Mouse (Mus musculus) C2C12 (cell line): ENCODE results near the gene Phactr3. TPM values are rescaled to one million over a fixed set of nuclear protein-coding genes. Genes with fewer than 3 reads are reported as not detected.

ENCODE experiments used
- H3K27me3 ChIP-seq: one replicate; pipeline ENCODE4 v1.6.1; 2011; ENCODE audit not compliant: control insufficient read depth, insufficient read depth, insufficient read length
- H3K36me3 ChIP-seq: one replicate; pipeline ENCODE4 v1.6.1; 2011; ENCODE audit not compliant: control insufficient read depth, insufficient read depth
- H3K4me3 ChIP-seq: one replicate; pipeline ENCODE4 v1.5.1; 2011; ENCODE audit warnings: mild to moderate bottlenecking, control low read depth; ENCODE audit not compliant: poor library complexity, insufficient read depth, severe bottlenecking
- H3K79me2 ChIP-seq: one replicate; pipeline ENCODE4 v1.6.1; 2011; ENCODE audit not compliant: control insufficient read depth, insufficient read depth
- H3K79me3 ChIP-seq: one replicate; pipeline ENCODE4 v1.6.1; 2011; ENCODE audit warnings: low read depth, control low read depth
- H3ac ChIP-seq: one replicate; pipeline ENCODE3; 2011; ENCODE audit warnings: low read depth; ENCODE audit not compliant: control insufficient read depth, insufficient read length
- CEBPB ChIP-seq: IDR thresholded peaks from one replicate; pipeline ENCODE4 v1.6.1; 2011; ENCODE audit warnings: low read depth, mild to moderate bottlenecking, control low read depth, moderate library complexity
- CTCF ChIP-seq: IDR thresholded peaks from one replicate; pipeline ENCODE4 v1.5.1; 2011; ENCODE audit not compliant: control insufficient read depth, insufficient read depth, insufficient read length
- FOSL1 ChIP-seq: IDR thresholded peaks from one replicate; pipeline ENCODE4 v1.8.0; 2011; ENCODE audit warnings: mild to moderate bottlenecking, low read length; ENCODE audit not compliant: poor library complexity, insufficient read depth, severe bottlenecking
- MAX ChIP-seq: IDR thresholded peaks from one replicate; pipeline ENCODE4 v1.6.1; 2011; ENCODE audit warnings: mild to moderate bottlenecking, control low read depth
- MYOD1 ChIP-seq: IDR thresholded peaks from one replicate; pipeline ENCODE4 v1.6.1; 2011; ENCODE audit warnings: low read depth; ENCODE audit not compliant: control insufficient read depth, insufficient read length
- MYOG ChIP-seq: IDR thresholded peaks from one replicate; pipeline ENCODE4 v1.6.1; 2011; ENCODE audit not compliant: control insufficient read depth, insufficient read length; ENCODE audit errors: extremely low read depth
- USF1 ChIP-seq: IDR thresholded peaks from one replicate; pipeline ENCODE4 v1.6.1; 2011; ENCODE audit warnings: low read depth, mild to moderate bottlenecking, control low read depth, moderate library complexity
- polyA plus RNA-seq: library from polyadenylated mRNA; unstranded; fragments of >200 nt; fragmentation: generic; extraction: Trizol; gene quantifications from one replicate; pipeline ENCODE4 v1.2.1, GENCODE M21; 2012; ENCODE audit warnings: missing spikeins

Gene Phactr3
- polyA plus RNA-seq, 1 experiment = not detected

DNA sequence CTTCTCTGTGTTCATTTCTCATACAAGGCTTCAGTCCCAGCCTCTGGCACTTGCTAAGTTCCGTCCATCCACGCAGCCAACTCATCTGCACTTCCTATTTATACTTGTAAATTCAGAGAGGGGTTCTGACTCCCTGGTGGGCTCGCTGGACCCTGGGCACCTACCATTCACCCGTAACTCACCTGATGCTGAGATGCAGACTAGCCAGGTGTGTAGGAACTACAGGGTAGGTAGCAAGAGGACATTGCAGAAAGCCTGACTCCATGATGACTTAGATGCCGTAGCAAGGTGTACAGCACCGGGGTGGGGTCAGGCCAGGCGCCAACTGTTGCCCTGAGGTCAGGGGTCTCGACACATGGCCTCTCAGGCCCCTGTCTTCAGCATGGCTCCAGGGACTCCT is 6.7 kb downstream of the Phactr3 start:
- H3K79me2 ChIP-seq = no peaks in the 10 kb centered on the region
- H3ac ChIP-seq = no peak overlapping the region
- no peak for TF ChIP-seq FOSL1
- no peak for TF ChIP-seq MYOD1
- TF ChIP-seq CEBPB = no peak
- H3K79me3 ChIP-seq = no peaks in the 10 kb centered on the region
- H3K4me3 ChIP-seq = no peak overlapping the region
- no peaks in the 10 kb centered on the region for H3K27me3 ChIP-seq
- H3K36me3 ChIP-seq = no peaks in the 10 kb centered on the region

DNA sequence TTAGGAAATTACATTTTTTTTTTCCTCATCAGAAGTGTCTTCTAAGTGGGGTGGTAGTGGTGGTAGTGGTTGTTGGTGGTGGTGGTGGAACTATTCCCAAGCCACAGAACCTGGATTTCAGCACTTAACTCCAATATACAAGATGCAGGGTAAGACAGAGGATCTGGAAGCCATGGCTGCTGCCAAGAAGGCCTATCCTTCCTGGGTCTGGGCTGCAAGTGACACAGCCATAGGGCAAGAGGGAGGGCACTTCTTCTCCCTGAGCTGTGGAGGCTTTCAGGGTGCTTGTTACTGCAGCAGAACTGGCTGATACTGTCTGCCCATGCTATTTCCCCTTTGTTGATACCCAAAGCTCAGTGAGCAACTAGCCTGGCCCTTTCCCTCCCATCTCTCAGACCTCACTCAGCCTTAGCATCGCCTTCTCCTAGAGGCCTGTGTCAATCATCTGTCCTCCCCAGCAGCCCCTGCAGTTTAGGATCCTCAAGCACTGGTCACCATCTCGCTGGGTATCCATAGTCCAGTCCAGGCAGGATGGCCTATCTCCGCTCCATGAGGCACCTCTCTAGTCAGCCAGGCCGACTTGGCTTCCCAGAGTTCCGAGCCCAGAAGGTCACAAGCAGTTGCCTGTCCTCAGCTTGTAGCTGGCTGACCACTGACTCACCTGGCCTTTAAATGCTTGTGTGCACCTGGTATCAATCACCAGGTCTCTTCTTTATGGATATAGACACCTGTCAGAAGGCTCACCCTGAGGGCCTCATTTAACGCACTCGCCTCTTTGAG is 7.5 kb downstream of the Phactr3 start:
- Histone ChIP-seq H3K4me3 (no peak overlapping the region), H3ac (no peak overlapping the region), H3K27me3 (no peaks in the 10 kb centered on the region), H3K79me2 (no peaks in the 10 kb centered on the region), H3K79me3 (no peaks in the 10 kb centered on the region), H3K36me3 (no peaks in the 10 kb centered on the region)
- no peak for TF ChIP-seq USF1
- TF ChIP-seq MYOD1 = no peak
- no peak for TF ChIP-seq FOSL1
- TF ChIP-seq MYOG = no peak
- no peak for TF ChIP-seq CTCF
- no peak for TF ChIP-seq CEBPB

DNA sequence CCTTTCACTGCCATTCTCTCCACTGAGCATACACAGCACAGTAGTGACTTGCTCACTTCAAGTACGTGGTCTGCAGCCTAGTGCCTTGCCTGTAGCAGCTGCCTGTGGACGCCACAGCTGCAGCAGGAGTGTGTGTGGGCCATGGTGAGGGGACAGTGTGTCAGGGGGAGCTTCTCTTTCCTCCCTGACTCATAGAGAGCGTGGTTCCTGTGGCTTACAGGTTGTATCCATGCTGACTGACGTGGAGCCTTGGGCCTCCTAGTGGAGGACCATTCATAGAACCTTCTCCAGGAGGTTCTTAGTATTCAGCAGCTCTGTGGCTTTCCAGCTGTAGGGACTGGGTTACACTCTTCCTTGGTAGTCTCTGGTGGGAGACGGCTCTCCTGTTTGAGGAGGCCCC is 9.8 kb downstream of the Phactr3 start:
- no peaks in the 10 kb centered on the region for H3K79me2 ChIP-seq
- H3K4me3 ChIP-seq = no peak overlapping the region
- H3ac ChIP-seq = no peak overlapping the region

DNA sequence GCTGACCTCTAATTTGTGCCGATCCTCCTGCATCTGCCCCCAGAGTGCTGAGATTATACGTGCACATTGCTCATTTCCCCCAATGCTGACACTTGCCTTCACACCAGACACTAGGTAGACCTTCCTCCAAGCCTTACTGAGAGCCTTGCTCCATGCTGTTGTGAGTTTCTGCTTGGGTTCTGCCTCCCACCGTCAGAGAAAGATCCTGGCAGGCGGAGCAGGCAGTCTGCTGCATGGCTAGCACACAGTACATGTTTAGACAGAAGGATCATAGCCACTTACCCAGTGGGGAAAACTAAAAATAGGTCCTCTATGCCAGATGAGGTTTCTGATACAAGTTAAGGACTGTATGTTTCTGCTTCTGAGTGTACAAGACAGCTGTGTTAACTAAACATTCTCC is 10.4 kb downstream of the Phactr3 start:
- Histone ChIP-seq H3K79me2 (no peaks in the 10 kb centered on the region), H3K79me3 (no peaks in the 10 kb centered on the region), H3K27me3 (no peaks in the 10 kb centered on the region), H3K4me3 (no peak overlapping the region), H3K36me3 (no peaks in the 10 kb centered on the region), H3ac (no peak overlapping the region)
- TF ChIP-seq MYOD1 = no peak
- TF ChIP-seq MAX = no peak
- TF ChIP-seq CTCF = no peak
- TF ChIP-seq USF1 = no peak
- TF ChIP-seq FOSL1 = no peak
- no peak for TF ChIP-seq CEBPB
- no peak for TF ChIP-seq MYOG

More for the DNA sequence above, 9.8 kb downstream of the Phactr3 start:
- no peaks in the 10 kb centered on the region for H3K79me3 ChIP-seq
- no peaks in the 10 kb centered on the region for H3K27me3 ChIP-seq
- TF ChIP-seq MAX (no peak), FOSL1 (no peak), USF1 (no peak), CTCF (no peak), CEBPB (no peak), MYOD1 (no peak), MYOG (no peak)
- H3K36me3 ChIP-seq = no peaks in the 10 kb centered on the region

DNA sequence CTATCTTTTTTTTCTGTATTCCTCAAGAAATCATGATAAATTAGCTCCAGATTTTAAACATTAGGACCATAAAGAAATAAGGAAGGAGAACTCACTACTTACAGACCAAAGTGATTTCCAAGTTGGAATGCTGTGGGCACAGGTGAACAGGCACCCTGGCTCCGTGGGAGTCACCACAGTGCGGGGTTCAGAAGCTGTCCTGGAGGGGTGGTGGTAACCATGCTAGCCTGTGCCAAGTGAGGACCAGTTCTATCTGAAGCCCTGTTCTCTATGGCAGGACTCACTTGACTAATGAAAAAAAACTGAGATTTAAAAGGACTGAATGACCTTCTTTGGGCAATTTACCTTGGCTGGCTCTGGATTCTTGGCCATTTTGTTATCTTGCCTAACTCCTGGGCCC is 10.9 kb downstream of the Phactr3 start:
- H3K79me2 ChIP-seq = no peaks in the 10 kb centered on the region
- no peaks in the 10 kb centered on the region for H3K27me3 ChIP-seq
- no peaks in the 10 kb centered on the region for H3K36me3 ChIP-seq
- no peak for TF ChIP-seq MYOG
- TF ChIP-seq USF1 = no peak
- no peak for TF ChIP-seq CTCF
- no peak for TF ChIP-seq CEBPB
- no peak for TF ChIP-seq MAX
- no peak for TF ChIP-seq FOSL1
- TF ChIP-seq MYOD1 = no peak
- no peak overlapping the region for H3ac ChIP-seq
- no peak overlapping the region for H3K4me3 ChIP-seq
- H3K79me3 ChIP-seq = no peaks in the 10 kb centered on the region

DNA sequence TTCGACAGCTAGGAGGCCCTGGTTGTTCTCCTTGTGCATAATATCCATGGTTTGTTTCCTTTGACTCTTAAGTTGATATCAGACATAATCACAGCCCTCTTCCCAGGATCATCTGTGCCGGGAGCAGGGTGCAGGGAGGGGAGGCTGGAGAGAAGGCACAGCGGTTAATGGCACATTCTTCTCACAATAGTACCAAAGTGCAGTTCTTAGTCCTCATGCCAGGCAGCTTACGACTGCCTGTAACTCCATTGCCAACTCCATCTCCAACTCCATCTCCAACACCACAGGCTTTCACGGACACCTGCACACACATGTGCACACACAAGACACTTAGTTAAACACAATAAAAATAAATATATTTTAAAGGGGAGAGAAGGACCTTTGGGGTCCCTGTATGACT is 11.8 kb downstream of the Phactr3 start:
- TF ChIP-seq MYOD1 (no peak), MYOG (no peak), CEBPB (no peak), CTCF (no peak), USF1 (no peak), MAX (no peak), FOSL1 (no peak)
- H3K79me3 ChIP-seq = no peaks in the 10 kb centered on the region
- H3K27me3 ChIP-seq = no peaks in the 10 kb centered on the region
- no peaks in the 10 kb centered on the region for H3K36me3 ChIP-seq
- H3ac ChIP-seq = no peak overlapping the region
- H3K79me2 ChIP-seq = no peaks in the 10 kb centered on the region
- no peak overlapping the region for H3K4me3 ChIP-seq
